Mouse (Mus musculus): ENCODE data around the gene Caprin1. TPM values are rescaled to one million over a fixed set of nuclear protein-coding genes. Genes with fewer than 3 reads are reported as not detected.

Caprin1 gene
- polyA plus RNA-seq, 1 experiment from 2014 or later, result 484 TPM

Small RNA genes within 50 kb of the gene (microRNA-seq; reads per million reads assigned to microRNA genes)
- gene Gm22757, result not detected
- not detected for gene Gm22761

Other genes with a start within 250 kb of the Caprin1 start
- 8.3 and 10.2 TPM in 2 replicates for gene Abtb2, start 231.3 kb downstream of the Caprin1 start, polyA plus RNA-seq (2014; fragmentation: Nextera tagmentation; extraction: Ambion mirVana)
- gene Nat10, start 36.4 kb downstream of the Caprin1 start, polyA plus RNA-seq (2014; fragmentation: Nextera tagmentation; extraction: Ambion mirVana), result 18.0 and 21.6 TPM in 2 replicates
- 25.8 and 31.6 TPM in 2 replicates for gene Lmo2, start 160.3 kb upstream of the Caprin1 start, polyA plus RNA-seq (2014; fragmentation: Nextera tagmentation; extraction: Ambion mirVana)
- gene Fbxo3, start 230.1 kb upstream of the Caprin1 start, polyA plus RNA-seq (2014; fragmentation: Nextera tagmentation; extraction: Ambion mirVana), result 69.7 and 75.6 TPM in 2 replicates
- gene 4931422A03Rik, start 230.7 kb upstream of the Caprin1 start, polyA plus RNA-seq (2014; fragmentation: Nextera tagmentation; extraction: Ambion mirVana), result 2.6 and 2.7 TPM in 2 replicates

Data from midbrain, embryonic 14.5 days (tissue).